Mouse (Mus musculus): ENCODE data around the gene Tacc2.

DNA sequence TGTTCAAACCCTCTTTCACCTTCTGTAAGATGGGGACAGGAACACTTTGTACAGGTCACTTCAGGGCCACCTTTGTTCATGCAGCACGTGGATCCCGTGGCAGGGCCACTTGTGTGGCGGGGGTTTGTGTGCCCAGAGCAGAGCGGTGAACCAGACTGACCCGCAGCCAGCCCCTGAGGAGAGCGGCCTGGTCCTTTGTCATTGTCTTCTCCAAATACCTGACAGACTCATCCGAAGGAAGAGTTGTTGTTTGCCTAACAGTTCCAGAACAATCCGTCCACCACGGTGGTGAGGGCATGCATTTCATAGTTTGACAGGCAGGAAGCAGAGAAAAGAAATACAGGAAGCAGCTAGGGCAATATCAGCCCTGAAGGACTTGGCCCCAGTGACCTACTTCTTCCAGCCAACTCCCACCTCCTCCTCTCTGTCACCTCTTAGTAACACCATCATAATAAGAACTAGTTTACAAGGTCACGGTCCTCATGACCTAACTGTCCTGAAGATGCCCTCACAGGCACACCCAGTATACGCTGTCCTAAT is 180.2 kb downstream of the Tacc2 start:
- TF ChIP-seq CTCF (IDR thresholded peaks at IDR 0.05; ENCODE audit: extremely low read depth, insufficient read length, insufficient replicate concordance, low read depth, low read length) (no peak), POLR2A (IDR thresholded peaks at IDR 0.05; ENCODE audit: low read depth, low read length) (no peak)

Measured in small intestine, adult 2 months (tissue).